Mouse (Mus musculus): ENCODE measurements around the gene Hoxa6.

The Hoxa6 gene

DNA sequence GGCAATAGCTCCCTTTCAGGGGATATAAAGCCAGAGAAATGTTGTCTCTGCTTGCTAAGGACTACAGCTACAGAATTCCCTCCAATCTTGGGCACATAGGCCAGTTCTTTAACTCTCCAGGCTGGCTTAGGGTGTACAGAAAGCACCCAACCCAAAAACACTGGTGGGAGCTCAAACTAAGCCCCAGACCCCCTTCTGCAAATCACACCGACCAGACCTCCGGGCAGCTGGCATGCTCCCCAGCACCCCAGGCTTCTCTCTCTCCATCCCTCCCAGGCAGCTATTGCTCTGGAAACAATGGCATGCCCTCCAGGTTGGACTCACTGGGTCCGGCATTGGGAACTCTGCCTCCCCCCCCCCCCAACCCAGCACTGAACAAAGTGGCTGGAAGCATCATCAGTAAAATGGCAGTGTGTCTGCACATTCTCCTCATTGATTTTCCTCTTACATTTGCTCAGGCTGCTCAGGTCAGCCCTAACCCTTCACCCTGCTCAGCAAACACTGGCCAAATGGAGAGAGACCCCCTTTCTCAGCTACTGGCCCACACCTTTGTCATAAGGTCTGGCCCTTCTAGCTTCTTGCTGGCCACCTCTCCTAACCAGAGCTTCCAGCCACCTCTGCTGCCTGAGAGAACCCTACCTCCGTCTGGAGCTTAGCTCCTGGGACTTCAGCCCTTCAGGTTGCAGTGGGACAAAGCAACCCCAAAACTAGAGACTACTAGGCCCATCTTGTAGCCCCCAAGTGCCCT is 29.4 kb downstream of the Hoxa6 start:
- no peak for DNase-seq (ENCODE audit: low spot score in 2 of 2)

DNA sequence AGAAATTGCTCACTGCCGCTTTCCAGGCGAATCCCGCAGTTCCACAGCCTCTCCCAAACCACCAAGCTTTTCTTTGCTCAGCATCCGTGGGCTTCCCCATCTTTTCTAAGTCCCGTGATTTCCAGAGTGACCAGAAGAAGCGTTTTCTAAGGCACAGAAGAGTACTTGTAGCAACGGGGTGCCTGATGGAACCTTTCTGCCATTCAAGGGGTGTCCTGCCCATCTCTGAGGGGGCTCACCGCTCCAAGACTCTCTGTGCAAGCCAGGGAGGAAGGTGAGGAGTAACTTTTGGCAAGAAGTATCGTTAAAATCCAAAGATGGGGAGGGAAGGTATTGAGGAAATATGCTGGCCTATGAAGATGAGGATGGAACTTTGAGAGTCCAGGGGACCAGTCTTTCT is 30.7 kb downstream of the Hoxa6 start:
- DNase-seq (ENCODE audit: low spot score in 2 of 2), result no peak

DNA sequence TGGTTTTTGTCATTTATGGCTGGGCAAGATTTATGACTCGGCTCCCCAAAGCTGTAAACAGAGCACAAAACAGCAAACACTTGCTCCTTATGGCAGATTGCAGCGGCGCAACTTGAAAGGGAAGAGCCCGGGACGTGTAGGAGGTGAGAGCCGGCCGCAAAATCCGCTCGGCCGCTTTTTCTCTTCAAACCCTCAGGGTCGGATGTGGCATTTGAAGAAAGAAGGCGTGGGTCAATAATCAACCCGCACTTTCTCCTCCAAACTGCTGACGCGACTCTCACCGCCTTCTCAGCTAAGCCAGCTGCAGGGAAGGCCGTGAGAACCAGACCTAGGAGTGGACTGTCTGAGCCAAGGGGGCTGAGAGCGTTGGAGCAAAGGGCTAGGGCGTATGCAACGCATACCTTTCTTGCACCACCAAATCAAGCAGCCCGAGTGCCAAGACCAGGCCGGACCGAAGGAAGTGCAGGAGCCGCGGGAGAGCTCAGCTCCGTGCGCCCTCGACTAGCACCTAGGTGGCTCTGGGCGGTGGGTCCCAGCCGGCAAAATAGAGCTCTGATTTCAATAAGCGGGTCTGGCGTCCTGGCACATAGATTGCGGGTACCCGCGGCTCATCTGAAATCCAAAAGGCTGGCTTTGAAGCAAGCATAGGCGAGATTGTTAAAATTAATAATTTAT is 31.3 kb downstream of the Hoxa6 start, which contains the start of gene 5730596B20Rik:
5730596B20Rik (plus strand) TSS at position 438 of the 675 bp plus-strand sequence.
- DNase-seq (ENCODE audit: low spot score in 2 of 2), result no peak

DNA sequence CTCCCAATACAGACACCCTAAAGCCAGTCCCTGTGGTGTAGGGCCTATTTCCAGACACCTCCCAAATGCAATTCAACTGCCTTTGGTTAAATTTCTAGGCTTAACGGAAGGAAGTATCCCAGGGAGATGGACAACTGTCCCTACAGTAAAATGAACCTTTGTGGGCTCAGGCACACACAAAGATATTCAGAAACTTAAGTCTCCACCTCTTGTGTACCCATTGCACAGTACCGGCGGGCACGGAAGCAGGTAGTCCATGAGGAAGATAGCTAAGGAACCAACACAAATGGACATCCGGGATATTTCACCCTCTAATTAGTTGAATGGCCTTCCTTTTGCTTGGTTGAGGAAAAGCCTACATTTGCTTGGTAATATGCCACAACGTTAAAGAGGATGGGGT is 32.1 kb downstream of the Hoxa6 start:
- DNase-seq (ENCODE audit: low spot score in 2 of 2), result no peak

DNA sequence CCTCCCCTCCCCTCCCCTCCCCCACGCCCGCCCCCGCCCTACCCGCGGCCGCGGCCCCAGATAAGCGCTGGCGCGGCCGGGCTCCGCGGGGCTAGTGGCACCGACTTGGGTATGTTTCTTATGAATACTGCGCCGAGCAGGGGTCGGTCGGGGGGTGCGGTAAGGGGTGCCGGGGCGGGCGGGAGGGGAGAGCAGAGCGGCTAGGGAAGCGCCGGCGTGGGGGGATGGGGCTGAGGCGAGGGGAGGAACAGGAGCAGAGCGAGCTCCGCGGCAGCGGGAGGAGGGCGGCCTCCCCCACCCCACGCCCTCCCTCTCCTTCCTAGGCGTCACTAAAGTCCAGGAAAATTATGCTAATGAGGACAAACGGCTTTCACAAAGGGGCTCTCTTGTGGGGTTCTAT is 32.7 kb downstream of the Hoxa6 start:
- no peak for DNase-seq (ENCODE audit: low spot score in 2 of 2)

DNA sequence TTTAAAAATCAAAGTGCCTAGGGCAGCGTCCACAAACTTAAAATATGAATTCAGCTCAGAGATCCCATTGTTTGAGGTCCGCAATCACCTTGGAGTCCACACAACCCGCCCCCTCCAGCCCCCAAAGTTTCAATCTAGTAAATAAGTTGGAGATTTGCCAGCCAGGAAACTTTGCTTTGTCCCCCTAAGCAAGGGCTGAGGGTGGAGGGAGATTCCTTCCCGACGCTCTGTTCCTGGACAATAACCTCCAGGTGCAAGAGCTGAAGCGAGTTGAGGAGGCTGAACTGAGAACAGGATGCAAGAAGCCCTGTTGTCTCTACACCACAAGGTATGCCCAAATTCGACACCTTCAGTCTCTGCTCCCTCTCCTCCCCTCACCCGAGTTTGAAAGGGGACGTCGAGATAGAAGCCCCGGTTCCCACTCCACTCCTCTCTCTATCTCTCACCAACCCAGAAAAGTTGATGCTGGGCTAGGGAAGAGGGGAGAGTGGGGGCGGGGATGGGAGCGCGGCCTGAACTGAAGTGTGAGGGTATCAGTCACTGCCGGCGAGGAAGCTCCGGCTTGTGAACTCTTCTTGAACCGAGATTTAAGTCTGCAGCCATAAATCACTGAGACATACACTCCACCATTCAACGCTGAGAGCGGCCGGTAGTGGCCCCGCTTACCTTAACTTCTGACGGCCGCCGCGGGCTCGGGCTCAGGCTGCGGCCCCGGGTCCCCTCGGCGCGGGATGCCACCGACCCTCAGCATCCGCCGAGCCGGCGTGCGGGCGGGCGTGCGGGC is 33.4 kb downstream of the Hoxa6 start:
- no peak for DNase-seq (ENCODE audit: low spot score in 2 of 2)

DNA sequence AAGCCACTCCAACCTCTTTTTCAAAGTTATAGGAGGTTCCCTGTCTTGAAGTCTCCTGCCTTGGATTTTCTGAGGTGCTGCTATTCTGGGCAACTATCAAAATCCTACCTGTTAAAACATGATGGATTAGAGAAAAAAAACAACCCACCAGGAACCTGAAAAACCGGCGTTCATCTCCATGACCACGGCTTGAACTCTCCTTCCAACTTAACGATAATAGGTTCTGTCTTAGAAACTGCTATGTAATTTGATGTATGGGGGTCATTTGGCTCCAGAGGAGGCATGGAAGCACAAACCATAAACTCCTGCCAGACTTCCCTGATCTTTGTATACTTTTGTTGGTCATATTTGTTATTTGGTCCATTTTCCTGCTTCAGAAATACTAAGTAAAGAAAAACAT is 34.9 kb downstream of the Hoxa6 start:
- no peak for DNase-seq (ENCODE audit: low spot score in 2 of 2)

DNA sequence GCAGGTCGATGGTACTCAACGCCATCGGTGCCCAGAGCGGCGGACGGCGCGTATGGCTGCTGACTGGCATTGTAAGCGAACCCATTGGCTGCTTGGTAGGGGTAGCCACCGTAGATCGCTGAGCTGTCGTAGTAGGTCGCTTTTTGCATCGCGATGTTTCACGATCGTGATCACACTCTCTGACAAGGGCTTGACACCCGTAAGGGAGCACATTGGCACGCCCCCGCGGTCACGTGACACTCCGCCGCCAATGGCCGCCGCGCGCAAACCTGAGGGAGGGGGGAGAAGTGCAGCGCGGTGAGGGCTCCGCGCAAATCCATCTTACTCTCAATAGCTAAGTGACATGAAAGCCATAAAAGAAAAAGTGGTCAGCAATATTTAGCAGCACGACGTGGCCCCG is 36.0 kb downstream of the Hoxa6 start:
- no peak for DNase-seq (ENCODE audit: low spot score in 2 of 2)

DNA sequence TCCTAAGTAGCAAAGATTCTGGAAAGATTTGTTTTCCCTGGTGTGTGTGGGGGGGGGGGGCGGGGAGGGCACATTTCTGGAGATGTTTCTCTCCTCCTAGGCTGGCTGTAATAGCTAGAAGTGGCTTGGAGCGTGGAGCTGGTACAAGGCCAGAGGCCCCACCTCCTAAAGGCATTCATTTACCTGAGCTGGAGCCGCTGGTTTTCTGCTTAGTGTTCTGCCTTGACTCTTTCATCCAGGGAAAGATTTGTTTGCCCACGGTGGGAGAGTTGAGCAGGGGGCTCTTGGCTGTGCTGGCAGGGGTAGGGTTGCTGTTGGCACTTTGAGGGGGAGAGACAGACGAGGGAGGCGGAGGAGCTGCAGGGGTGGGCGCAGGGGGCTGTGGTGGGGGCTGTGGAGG is 36.6 kb downstream of the Hoxa6 start:
- DNase-seq (ENCODE audit: low spot score in 2 of 2), result no peak

DNA sequence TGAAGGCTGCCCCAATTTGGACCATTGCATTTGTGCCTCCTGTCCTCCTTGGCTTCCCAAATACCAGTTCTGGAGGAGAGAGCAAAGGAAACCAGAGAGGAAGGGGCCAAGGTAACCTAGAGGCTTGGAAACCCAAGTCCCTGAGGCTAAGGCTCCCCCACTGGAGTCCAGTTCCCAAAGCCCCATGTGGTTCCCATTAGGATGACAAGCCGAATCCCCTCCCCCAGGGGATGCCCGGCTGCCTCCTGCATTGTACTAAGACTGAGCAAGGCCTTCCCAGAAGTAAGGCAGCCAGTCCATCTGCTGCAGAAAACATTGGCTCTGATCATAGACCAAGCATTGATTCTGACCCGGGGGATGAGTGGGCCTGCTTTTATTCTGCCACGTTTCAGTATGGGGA is 37.2 kb downstream of the Hoxa6 start:
- no peak for DNase-seq (ENCODE audit: low spot score in 2 of 2)

DNA sequence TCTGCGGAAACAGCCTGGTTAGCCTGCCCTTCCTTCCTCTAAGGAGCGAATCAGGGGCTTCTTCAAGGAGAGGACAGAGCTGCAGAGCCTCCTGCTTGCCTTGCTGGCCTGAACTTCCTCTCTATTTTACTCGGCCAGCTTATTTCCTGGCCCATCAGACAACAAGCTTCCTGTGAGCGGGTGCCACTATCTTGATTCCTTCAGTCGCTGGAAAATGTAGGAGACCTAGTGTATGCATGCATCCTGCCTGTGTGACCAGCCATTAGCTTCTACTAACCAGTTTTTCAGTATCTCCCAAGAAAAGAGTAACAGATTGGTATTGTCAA is 37.7 kb downstream of the Hoxa6 start:
- DNase-seq (ENCODE audit: low spot score in 2 of 2), result no peak

DNA sequence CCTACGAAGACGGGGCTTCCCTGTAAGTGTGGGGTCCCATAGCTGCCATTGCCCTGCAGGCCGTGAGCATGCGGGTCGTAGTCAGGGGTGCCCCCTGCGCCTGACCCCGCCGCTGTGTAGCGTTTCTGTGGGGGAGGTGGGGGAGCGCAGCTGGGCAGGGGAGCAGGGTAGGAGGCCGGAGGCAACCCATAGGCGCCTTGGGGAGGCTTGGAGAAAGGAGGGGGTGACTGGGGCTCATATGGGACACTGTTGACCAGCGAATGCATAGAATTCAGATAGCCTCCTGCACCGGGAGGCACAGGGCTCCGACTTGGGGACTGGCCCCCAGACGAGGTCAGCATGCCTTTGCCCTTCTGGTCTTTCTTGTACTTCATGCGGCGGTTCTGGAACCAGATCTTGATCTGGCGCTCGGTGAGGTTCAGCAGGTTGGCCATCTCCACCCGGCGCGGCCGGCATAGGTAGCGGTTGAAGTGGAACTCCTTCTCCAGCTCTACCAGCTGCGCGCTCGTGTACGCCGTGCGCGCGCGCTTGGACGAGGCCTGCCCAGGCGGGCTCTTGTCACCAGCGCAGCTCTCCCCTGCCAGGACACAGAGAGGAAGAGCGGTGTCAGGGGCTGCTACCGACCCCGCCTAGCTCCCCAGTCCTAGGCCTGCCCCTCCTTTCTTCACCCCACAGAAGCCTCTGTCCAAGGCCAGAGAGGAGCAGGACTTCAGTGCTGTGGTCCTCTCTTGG is 38.2 kb downstream of the Hoxa6 start:
- DNase-seq (ENCODE audit: low spot score in 2 of 2), result no peak

DNA sequence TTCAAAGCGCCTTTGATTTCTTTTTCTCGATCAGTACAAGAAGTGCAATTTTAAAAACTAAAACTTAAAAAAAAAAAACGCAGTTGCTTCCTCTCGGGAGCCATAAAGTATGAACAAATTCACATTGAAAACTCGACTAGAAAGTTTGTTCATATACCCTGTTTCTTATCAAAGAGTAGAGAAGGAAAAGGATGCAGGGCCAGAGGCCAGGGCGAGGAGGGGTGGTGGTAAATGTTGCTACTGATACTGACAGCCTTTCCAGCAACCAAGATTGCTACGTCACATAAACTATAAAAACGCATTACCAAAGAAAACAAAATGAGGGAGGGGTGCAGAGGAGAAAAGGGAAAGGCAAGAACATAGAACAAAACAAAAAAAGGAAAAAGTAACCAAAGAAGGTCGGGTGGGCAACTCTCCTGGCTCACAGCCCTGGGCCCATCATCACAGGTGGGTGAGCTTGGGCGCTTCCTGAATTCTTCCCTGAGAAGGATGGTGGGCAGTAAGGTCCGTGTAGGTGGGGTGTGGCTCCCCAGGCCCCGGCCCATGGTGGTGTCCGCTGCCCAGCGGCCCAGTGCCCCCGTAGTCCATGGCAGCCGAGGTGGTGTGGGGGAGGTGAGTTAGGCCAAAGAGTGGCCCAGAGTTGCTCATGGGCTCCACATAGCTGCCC is 38.9 kb downstream of the Hoxa6 start:
- DNase-seq (ENCODE audit: low spot score in 2 of 2), result no peak

DNA sequence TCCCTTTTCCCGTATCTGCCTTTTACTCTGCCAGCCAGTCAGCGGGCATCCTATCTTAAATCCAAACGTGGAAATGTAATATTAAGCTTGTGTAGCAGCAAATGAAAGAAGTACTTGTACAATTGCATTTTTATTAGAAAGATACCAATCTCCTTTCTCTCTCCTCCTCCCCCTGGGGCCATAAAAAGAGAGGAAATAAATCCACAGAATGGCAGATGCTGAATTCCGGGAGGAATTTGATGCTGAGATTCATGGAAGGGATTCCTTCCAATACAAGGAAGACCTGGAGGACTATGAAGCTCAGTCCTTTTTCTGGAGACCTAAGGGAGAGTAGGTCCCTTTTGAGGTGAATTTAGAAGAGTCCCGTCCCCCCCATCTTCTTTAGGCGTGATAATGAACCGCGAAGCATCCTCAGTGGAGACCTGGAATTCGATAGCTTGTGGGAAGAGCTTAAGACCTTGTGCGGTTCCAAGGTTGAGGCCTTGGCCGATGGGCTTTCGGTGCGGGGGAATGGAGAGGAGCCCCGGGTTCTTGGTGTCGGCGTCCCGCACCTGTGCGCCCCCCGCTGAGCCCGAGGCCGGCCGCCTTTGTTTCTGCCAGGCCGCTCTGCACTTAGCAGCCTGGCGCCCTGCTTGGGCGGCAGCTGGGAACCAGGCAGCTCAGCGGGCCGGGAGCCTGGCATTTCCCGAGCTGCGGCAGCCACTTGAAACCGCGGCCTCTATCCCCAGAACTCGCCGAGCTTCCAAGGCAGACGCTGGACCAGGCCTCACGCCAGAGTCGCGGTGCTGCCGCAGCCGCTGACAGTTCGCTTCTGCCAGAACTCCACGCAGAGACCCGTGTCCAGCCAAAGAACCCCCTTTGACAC is 40.1 kb downstream of the Hoxa6 start:
- no peak for DNase-seq (ENCODE audit: low spot score in 2 of 2)

DNA sequence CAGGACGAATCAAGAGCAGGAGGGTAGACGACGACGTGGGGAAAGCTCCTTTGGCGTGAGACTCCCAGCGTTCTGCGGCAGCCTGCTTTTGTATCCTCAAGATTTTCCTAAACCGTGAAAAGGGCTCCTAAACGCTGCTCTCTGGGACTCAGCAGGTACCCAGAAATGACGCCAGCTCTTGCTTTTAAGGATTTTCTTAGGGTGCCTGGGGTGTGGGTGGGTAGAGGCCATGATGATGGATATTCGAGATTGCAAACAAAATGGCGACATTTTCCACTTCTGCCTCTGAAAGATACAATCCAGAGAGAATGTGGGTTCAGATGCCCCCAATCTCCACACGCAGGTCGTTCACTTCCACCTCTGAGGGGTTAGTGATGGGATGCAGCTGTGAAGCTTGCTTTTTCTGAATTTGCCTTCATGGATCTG is 40.8 kb downstream of the Hoxa6 start:
- no peak for DNase-seq (ENCODE audit: low spot score in 2 of 2)

DNA sequence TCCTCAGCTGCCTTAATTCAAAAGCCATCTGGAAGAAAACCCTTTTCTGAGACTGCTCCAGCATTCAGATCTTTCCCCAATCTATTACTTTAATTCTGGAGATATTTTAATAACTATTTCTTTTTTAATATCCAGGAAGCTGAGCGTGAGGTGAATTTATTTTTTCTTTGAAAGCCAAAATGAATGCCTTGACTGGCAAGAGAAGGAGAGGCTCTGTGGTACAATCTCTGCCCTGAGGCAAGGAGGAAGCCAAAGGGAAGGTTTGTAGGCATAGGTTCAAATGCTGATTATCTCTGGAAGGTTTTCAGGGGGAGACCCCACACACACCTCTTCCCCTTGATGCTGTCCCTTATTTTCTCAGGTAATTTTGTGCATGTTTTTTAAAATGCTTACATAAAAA is 41.3 kb downstream of the Hoxa6 start:
- DNase-seq (ENCODE audit: low spot score in 2 of 2), result no peak

DNA sequence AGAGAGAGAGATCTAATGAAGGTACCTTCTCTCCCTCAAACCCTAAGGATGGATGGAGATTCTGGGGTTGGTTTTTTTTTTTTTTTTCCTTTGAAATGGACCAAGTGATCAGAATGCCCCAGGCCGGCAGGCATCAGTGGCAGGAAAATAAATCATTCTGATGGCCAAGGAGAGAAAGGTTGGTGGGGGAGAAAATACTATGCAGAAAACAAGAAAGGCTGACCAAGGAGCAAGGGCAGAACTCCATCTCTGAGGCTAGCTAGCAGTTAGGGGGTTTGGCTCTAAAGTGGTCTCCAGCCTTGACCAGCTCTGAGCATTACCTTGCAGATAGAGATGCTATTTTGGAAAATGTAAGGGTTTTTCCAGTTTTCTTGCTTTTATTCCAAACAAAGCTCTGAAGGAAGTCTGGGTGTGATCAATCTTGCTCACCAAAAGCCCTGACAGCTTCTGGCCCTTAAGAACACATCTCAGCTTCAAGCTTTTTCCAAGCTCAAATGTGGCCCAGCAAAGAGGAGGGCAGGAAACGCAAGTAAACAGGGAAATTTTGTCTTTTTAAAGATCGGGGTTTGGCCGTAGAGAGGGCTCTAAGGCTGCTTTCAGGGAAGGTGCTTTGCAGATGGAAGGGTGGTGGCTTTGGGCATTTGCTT is 42.0 kb downstream of the Hoxa6 start:
- DNase-seq (ENCODE audit: low spot score in 2 of 2), result no peak

DNA sequence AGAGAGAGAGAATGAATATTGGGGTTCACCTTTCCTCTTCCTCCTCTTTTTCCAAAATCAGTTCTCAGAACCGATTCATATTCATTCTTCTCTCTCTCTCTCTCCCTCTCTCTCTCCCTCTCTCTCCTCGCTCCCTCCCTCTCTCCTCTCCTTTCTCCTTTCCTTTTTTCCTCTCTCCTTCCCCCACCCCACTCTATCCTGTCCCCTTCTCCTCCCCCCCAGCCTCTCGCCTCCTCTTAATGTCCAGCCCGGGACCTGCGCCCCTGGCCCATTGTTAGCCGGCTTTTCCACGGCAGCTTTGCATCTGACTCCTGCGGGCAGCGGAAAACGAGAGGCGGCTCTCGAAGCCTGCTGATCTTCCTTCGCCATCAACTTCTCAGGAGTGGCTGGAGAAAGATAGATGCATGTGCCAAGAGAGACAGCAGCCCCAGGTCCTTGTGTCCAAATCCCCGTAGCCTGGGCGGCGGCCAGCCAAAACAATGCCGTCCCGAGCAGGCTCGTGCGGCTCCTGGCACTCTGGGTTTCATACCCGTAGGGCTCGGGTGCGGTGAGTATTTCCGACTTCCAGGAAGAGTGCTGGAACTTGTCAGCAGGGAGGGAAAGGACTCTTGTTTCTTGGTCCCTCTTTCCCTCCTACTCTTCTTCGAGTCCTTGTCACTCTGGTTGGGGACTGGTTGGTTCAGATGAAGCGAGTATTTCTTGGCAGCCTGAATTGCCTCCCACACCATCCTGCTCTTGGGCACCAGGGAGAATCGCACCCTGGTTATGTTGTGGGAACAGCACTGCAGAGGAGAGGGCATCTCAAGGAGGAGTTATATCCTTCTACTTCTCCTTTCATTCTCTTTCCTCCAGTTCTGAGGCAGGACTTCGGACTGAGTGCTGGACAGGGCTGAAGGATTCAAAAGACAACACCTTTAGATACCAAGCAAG is 42.8 kb downstream of the Hoxa6 start:
- no peak for DNase-seq (ENCODE audit: low spot score in 2 of 2)

Data from frontal cortex, postnatal 25 days (tissue).